Mouse (Mus musculus): Measurements from ENCODE around the gene Kdm4b. TPM values are rescaled to one million over a fixed set of nuclear protein-coding genes. Genes with fewer than 3 reads are reported as not detected.

The Kdm4b gene
- polyA plus RNA-seq, 1 experiment = 6.4 TPM

DNA sequence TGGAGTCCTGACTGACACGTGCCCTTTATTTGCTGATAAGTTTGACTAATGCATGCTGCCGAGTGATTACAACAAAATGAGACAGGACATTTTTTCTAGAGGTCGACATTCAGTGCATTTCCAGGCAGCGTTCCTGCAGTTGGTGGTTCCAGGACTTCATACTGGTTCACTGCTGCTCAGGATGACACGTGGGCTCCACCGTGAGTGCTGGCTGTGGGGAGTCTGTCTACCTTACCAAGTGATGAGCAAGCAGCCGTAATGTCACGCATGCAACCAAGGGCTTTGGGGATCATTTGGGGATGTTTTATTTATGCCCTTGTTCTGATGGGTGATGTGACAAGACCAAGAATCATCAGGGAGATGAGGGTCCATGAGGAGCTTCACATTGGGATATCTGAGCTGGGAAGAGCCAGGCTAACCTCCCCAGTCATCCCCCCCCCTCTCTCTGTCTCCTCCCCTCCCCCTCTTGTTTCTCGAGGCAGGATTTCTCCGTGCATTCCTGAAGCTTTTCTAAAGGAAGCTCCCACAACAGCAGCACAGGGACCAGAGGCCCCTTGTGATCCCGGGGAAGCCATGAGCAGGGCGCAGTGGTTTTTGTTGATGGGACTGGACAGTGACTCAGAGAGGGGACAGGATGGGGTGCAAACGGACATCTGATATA lies 83.2 kb downstream of the Kdm4b start:
- Histone ChIP-seq H3K4me1 (ENCODE audit: control insufficient read depth, insufficient read depth, insufficient read length, low read length) (peaks cover 30% of the 10 kb centered on the region), H3K4me3 (ENCODE audit: insufficient read depth, low read depth, low read length) (no peak overlapping the region), H3K27ac (replicated peaks; ENCODE audit: low read depth, low read length) (no peak overlapping the region)

GRCm38 (mm10) chr17:56409759-56410158 lies 83.9 kb downstream of the Kdm4b start:
- H3K27ac ChIP-seq (replicated peaks; ENCODE audit: low read depth, low read length) = no peak overlapping the region
- H3K4me1 ChIP-seq (ENCODE audit: control insufficient read depth, insufficient read depth, insufficient read length, low read length) = peaks cover 30% of the 10 kb centered on the region
- no peak overlapping the region for H3K4me3 ChIP-seq (ENCODE audit: insufficient read depth, low read depth, low read length)

GRCm38 (mm10) chr17:56411437-56411836 lies 85.6 kb downstream of the Kdm4b start:
- no peak overlapping the region for H3K27ac ChIP-seq (replicated peaks; ENCODE audit: low read depth, low read length)
- H3K4me1 ChIP-seq (ENCODE audit: control insufficient read depth, insufficient read depth, insufficient read length, low read length) = peaks cover 18% of the 10 kb centered on the region
- no peak overlapping the region for H3K4me3 ChIP-seq (ENCODE audit: insufficient read depth, low read depth, low read length)

GRCm38 (mm10) chr17:56413113-56413512 lies 87.3 kb downstream of the Kdm4b start:
- no peak overlapping the region for H3K27ac ChIP-seq (replicated peaks; ENCODE audit: low read depth, low read length)
- no peak overlapping the region for H3K4me3 ChIP-seq (ENCODE audit: insufficient read depth, low read depth, low read length)
- peaks cover 9% of the 10 kb centered on the region for H3K4me1 ChIP-seq (ENCODE audit: control insufficient read depth, insufficient read depth, insufficient read length, low read length)

GRCm38 (mm10) chr17:56414785-56415184 lies 88.9 kb downstream of the Kdm4b start:
- H3K4me3 ChIP-seq (ENCODE audit: insufficient read depth, low read depth, low read length) = no peak overlapping the region
- H3K27ac ChIP-seq (replicated peaks; ENCODE audit: low read depth, low read length) = no peak overlapping the region
- H3K4me1 ChIP-seq (ENCODE audit: control insufficient read depth, insufficient read depth, insufficient read length, low read length) = peaks cover 2% of the 10 kb centered on the region; the same call in 1 of the 2 replicates

GRCm38 (mm10) chr17:56418304-56418703 lies 92.4 kb downstream of the Kdm4b start:
- Histone ChIP-seq H3K4me1 (ENCODE audit: control insufficient read depth, insufficient read depth, insufficient read length, low read length) (no peaks in the 10 kb centered on the region), H3K27ac (replicated peaks; ENCODE audit: low read depth, low read length) (no peak overlapping the region), H3K4me3 (ENCODE audit: insufficient read depth, low read depth, low read length) (no peak overlapping the region)

- H3K27ac ChIP-seq (replicated peaks; ENCODE audit: low read depth, low read length) = no peak overlapping the region
- no peak overlapping the region for H3K4me3 ChIP-seq (ENCODE audit: insufficient read depth, low read depth, low read length)
- no peaks in the 10 kb centered on the region for H3K4me1 ChIP-seq (ENCODE audit: control insufficient read depth, insufficient read depth, insufficient read length, low read length)
Observed at GRCm38 (mm10) chr17:56420022-56420421, 94.2 kb downstream of the Kdm4b start.

GRCm38 (mm10) chr17:56424726-56425583 lies 99.1 kb downstream of the Kdm4b start:
- no peaks in the 10 kb centered on the region for H3K4me1 ChIP-seq (ENCODE audit: control insufficient read depth, insufficient read depth, insufficient read length, low read length)
- H3K4me3 ChIP-seq (ENCODE audit: insufficient read depth, low read depth, low read length) = peak overlapping the region; percentile 42
- no peak overlapping the region for H3K27ac ChIP-seq (replicated peaks; ENCODE audit: low read depth, low read length)

DNA sequence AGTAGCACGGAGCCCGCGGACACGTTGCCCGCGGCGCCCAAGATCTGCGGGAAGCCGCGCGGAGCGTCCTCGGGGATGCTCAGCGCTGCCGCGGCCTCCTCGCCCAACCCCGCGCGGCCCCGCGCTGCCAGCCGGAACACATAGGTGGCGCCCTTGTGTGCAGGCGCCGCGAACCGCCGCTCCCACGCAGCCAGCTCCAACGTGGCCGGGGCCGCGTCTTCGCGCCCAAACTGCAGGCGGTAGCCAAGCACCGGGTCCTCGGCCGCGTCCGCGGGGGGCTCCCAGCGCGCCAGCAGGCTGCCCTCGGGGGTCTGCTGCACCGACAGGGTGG lies 99.7 kb downstream of the Kdm4b start:
- Histone ChIP-seq H3K27ac (replicated peaks; ENCODE audit: low read depth, low read length) (no peak overlapping the region), H3K4me1 (ENCODE audit: control insufficient read depth, insufficient read depth, insufficient read length, low read length) (no peaks in the 10 kb centered on the region), H3K4me3 (ENCODE audit: insufficient read depth, low read depth, low read length) (peak overlapping the region; percentile 42)

DNA sequence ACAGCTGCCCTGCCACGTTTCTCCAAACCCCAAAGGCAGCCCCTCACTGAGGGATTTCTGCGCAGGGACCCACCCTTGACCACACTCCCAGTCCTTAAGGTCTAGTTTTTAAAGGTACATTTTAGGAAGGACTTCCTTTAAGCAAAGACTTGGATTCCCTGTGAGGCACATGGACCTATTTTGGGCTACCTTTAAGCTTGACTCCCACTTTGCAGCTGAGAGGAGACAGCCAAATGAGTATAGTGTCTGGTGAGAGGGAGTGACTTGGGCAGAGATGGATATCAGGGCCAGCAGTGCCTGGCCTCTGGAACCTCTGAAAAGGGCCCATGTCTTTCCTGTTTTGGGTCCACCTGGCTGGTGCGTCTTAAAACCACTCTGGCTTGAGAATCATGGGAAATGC lies 100.1 kb downstream of the Kdm4b start:
- H3K4me3 ChIP-seq (ENCODE audit: insufficient read depth, low read depth, low read length) = peak overlapping the region; percentile 30; the same call in 1 of the 2 replicates
- H3K27ac ChIP-seq (replicated peaks; ENCODE audit: low read depth, low read length) = no peak overlapping the region

GRCm38 (mm10) chr17:56427857-56428256 lies 102.0 kb downstream of the Kdm4b start:
- H3K4me1 ChIP-seq (ENCODE audit: control insufficient read depth, insufficient read depth, insufficient read length, low read length) = no peaks in the 10 kb centered on the region
- H3K27ac ChIP-seq (replicated peaks; ENCODE audit: low read depth, low read length) = no peak overlapping the region

More for the DNA sequence above, 100.1 kb downstream of the Kdm4b start:
- no peaks in the 10 kb centered on the region for H3K4me1 ChIP-seq (ENCODE audit: control insufficient read depth, insufficient read depth, insufficient read length, low read length)

DNA sequence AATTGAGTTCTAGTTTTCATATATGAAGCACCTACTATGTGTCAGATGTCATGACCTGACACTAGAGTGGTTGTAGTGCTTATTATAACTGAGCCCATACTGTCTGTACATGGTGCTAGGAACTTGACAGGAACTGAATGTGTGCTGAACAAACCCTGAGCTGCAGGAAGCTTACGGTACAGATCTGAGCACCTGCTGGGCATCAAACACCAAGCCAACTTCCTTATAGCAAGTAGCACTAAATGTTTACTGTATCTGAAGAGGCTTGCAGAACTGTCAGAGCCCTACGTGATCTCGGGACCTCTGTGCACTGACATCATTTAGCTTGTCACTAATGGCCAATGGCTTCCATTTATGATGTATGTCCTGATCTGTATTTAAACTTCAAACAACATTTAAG lies 105.7 kb downstream of the Kdm4b start:
- no peak overlapping the region for H3K27ac ChIP-seq (replicated peaks; ENCODE audit: low read depth, low read length)
- no peak overlapping the region for H3K4me3 ChIP-seq (ENCODE audit: insufficient read depth, low read depth, low read length)
- no peaks in the 10 kb centered on the region for H3K4me1 ChIP-seq (ENCODE audit: control insufficient read depth, insufficient read depth, insufficient read length, low read length)

More at GRCm38 (mm10) chr17:56427857-56428256, 102.0 kb downstream of the Kdm4b start:
- no peak overlapping the region for H3K4me3 ChIP-seq (ENCODE audit: insufficient read depth, low read depth, low read length)

DNA sequence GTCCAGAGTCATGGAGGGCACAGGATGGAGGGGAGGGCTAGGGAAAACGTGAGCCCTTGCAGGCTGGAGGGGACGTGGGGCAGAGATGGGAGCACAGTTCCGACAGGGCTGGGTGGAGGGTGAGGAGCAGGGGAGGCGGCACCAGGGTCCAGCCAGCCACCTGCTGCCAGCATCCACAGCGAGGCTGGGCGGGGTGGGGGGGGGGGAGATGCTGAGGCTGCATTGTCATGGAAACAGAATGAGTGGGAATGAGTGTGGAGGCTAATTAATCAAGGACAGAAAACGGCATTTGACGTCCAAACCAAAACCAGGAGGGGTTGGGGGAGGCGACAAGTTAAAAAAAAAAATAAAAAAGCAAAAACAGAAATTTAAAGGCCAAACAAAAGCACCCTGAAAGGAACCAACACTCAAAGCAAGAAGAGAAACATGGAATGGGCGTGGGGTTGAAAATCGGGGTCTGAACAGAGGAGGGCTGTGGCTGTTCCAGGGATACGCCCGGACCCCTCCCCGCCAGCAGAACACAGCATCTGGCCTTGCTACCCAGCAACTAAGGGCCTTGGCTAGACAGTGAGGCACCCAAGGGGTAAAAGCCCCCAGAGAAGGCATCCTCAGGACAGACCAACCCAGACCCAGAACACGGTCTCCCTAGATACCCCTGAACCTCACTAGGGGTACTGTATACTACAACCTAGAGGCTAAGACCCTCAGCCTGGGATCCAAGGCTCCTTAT lies 114.0 kb downstream of the Kdm4b start:
- Histone ChIP-seq H3K27ac (replicated peaks; ENCODE audit: low read depth, low read length) (no peak overlapping the region), H3K4me1 (ENCODE audit: control insufficient read depth, insufficient read depth, insufficient read length, low read length) (no peaks in the 10 kb centered on the region), H3K4me3 (ENCODE audit: insufficient read depth, low read depth, low read length) (no peak overlapping the region)

DNA sequence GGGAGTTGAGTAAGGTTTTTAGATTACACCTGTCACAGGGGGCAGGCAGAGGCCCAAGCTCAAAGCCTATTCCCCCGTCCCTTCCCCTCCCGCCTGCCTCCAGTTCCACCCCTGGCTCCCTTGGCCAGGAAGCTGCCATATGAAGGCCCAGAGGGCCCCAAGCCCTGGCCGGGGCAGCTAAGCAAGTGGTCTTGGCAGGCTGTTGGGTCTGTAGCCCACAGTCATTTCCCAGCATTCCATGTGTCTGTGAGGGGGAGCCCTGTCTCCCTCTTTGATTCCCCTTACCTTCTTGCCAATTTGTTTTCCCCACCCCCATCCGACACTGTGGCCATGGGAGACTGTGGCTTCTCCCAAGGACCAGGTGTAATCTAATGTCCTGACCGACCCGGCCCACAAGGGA lies 116.5 kb downstream of the Kdm4b start:
- Histone ChIP-seq H3K4me1 (ENCODE audit: control insufficient read depth, insufficient read depth, insufficient read length, low read length) (no peaks in the 10 kb centered on the region), H3K4me3 (ENCODE audit: insufficient read depth, low read depth, low read length) (no peak overlapping the region), H3K27ac (replicated peaks; ENCODE audit: low read depth, low read length) (no peak overlapping the region)

GRCm38 (mm10) chr17:56443341-56443795 lies 117.5 kb downstream of the Kdm4b start:
- H3K4me1 ChIP-seq (ENCODE audit: control insufficient read depth, insufficient read depth, insufficient read length, low read length) = no peaks in the 10 kb centered on the region
- no peak overlapping the region for H3K4me3 ChIP-seq (ENCODE audit: insufficient read depth, low read depth, low read length)
- no peak overlapping the region for H3K27ac ChIP-seq (replicated peaks; ENCODE audit: low read depth, low read length)

Measured in brown adipose tissue, adult 24 weeks (tissue).